Mouse (Mus musculus): ENCODE measurements around the gene Syngap1. TPM values are rescaled to one million over a fixed set of nuclear protein-coding genes. Genes with fewer than 3 reads are reported as not detected.
A peak's percentile ranks its signal among the peaks of the same experiment; 100 is the strongest.
"Not testable (repeated sequence)": the region's sequence is repeated elsewhere in the genome, so short reads cannot be mapped to it uniquely, and the experiment has no call there.

The Syngap1 gene
- 10 to 100 TPM in 1 of 2 experiments, 1 to 10 TPM in 1; 9.3 to 10.8 TPM for total RNA-seq (2021)

- DNase-seq: peak in 1 of 2 experiments; percentile 37
- intact Hi-C loops (cut with DNase I): no loop called here
Observed at GRCm38 (mm10) chr17:26941031-26941789, at the start of gene Syngap1. Gene Syngap1 (plus strand): TSS chr17:26941253.

- intact Hi-C loops (cut with DNase I): no loop called here
Observed at GRCm38 (mm10) chr17:26892635-26893375, 48.2 kb upstream of the Syngap1 start.

GRCm38 (mm10) chr17:26893492-26893891, 47.6 kb upstream of the Syngap1 start:
- DNase-seq: no peak
- intact Hi-C loops (cut with DNase I): no loop called here

More at GRCm38 (mm10) chr17:26892635-26893375, 48.2 kb upstream of the Syngap1 start:
- peak; percentile 61 to 73 for DNase-seq

GRCm38 (mm10) chr17:26894342-26894741, 46.7 kb upstream of the Syngap1 start:
- intact Hi-C loops (cut with DNase I): no loop called here
- DNase-seq: no peak

GRCm38 (mm10) chr17:26895578-26895977, 45.5 kb upstream of the Syngap1 start:
- intact Hi-C loops (cut with DNase I): no loop called here
- peak; percentile 76 to 86 for DNase-seq

- DNase-seq: no peak
- intact Hi-C loops (cut with DNase I): no loop called here
Observed at GRCm38 (mm10) chr17:26900916-26901315, 40.1 kb upstream of the Syngap1 start.

DNA sequence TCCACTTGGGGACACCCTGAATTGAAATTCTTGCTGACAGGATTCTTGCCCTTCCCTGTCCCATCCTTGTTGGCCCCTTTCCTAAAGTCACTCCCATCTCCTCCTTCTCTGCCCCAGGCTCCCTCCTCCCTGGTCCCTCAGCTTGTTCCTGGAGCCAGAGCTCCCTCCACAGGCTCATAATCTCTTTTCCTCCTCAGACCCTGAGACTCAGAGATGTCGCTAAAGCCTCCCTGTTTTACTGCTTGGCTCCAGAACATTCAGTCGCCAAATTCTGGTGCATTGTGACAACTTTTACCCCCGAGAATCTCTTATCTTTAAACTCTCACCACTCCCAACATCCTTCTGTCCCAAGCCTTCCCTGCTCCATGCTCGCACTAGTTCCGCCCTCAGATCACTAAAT, 36.7 kb upstream of the Syngap1 start:
- intact Hi-C loops (cut with DNase I): no loop called here

GRCm38 (mm10) chr17:26907506-26907905, 33.5 kb upstream of the Syngap1 start:
- DNase-seq; intact Hi-C loops (cut with DNase I): not testable (repeated sequence)

More for the DNA sequence above, 36.7 kb upstream of the Syngap1 start:
- no peak for DNase-seq

- no peak for DNase-seq
- intact Hi-C loops (cut with DNase I): no loop called here
Observed at GRCm38 (mm10) chr17:26915248-26915647, 25.8 kb upstream of the Syngap1 start.

GRCm38 (mm10) chr17:26916711-26917482, 24.2 kb upstream of the Syngap1 start, which contains the start of gene Kifc5b:
Gene Kifc5b (plus strand): TSS chr17:26917091.
- intact Hi-C loops (cut with DNase I): no loop called here
- peak; percentile 100 for DNase-seq

- intact Hi-C loops (cut with DNase I); DNase-seq: not testable (repeated sequence)
Observed at GRCm38 (mm10) chr17:26917560-26917959, 23.5 kb upstream of the Syngap1 start.

DNA sequence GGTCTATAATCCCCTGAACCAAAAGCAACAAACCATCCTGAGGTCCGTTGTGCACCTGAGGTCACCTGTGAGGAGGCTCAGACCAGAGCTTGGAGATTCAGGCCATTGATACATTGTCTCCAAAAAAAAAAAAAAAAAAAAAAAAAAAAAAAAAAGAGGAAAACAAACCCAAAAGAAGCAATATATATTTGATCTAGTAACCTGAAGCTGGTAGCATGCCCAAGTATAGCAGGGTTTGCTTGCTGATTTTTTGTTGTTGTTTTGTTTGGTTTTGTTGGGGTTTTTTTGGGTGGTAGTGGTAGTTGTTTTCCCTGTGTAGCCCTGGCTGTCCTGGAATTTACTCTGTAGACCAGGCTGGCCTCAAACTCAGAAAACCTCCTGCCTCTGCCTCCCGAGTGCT, 22.7 kb upstream of the Syngap1 start:
- no peak for DNase-seq
- intact Hi-C loops (cut with DNase I): no loop called here

- DNase-seq; intact Hi-C loops (cut with DNase I): not testable (repeated sequence)
Observed at GRCm38 (mm10) chr17:26919516-26919915, 21.5 kb upstream of the Syngap1 start.

- intact Hi-C loops (cut with DNase I): loop anchor here (10.0 kb wide), 1 partner anchor 582 kb away; no protein-coding TSS in a partner anchor
- DNase-seq: not testable (repeated sequence)
Observed at GRCm38 (mm10) chr17:26922368-26922767, 18.7 kb upstream of the Syngap1 start.

DNA sequence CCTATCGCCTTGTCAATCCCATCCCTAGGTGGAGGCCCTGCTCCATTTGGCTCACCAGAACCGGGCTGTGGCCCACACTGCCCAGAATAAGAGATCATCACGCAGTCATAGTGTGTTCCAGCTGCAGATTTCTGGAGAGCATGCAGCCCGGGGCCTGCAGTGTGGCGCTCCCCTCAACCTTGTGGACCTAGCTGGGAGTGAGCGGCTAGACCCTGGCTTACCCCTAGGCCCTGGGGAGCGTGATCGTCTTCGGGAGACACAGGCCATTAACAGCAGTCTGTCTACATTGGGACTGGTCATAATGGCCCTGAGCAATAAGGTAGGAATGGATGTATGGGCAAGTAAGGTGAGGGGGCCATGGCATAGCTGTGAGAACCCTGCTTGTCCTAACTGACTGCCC, 15.6 kb upstream of the Syngap1 start:
- not testable (repeated sequence) for DNase-seq
- intact Hi-C loops (cut with DNase I): loop anchor here (10.0 kb wide), 1 partner anchor 579 kb away; no protein-coding TSS in a partner anchor

GRCm38 (mm10) chr17:26931795-26932194, 9.3 kb upstream of the Syngap1 start:
- peak; percentile 53 to 69 for DNase-seq
- intact Hi-C loops (cut with DNase I): loop anchor here (5.0 kb wide), 1 partner anchor 96 kb away; the partner anchor contains the start of gene Bak1

DNA sequence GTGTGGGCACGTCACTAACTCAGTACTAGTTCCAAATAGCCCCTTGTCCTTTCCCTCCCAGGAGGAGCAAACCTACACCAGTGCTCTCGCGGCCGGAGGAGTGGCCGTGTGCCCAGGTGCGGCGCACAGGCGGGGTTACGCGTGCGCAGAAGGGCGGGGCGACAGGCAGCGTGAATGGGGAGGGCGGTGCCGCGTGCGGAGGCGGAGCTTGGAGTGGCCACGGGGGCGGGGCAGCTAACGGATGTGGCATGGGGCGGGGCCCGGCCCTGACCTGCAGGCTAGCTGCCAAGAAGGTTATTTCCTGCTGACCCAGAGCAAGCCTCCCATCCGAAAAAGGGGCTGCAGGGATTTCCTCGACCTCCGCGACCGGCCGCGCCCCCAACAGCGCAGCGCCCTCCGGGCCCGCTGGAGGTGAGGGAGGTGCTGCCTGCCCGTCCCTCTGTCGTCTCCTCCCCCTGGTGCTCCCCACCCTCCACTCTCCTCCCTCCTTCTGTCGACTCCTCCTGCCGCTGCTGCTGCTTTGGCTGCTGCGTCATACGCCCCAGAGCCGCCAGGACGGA, 8.1 kb upstream of the Syngap1 start, which contains the start of gene Phf1:
Gene Phf1, plus strand, starts transcription at position 214 of the 560 bp plus-strand sequence.
- peak; percentile 97 to 98 for DNase-seq
- intact Hi-C loops (cut with DNase I): loop anchor here (5.0 kb wide), 1 partner anchor 94 kb away; the partner anchor contains the start of gene Bak1

- intact Hi-C loops (cut with DNase I): loop anchor here (5.0 kb wide), 1 partner anchor 94 kb away; the partner anchor contains the start of gene Bak1
- DNase-seq: no peak
Observed at GRCm38 (mm10) chr17:26933419-26933818, 7.6 kb upstream of the Syngap1 start.

DNA sequence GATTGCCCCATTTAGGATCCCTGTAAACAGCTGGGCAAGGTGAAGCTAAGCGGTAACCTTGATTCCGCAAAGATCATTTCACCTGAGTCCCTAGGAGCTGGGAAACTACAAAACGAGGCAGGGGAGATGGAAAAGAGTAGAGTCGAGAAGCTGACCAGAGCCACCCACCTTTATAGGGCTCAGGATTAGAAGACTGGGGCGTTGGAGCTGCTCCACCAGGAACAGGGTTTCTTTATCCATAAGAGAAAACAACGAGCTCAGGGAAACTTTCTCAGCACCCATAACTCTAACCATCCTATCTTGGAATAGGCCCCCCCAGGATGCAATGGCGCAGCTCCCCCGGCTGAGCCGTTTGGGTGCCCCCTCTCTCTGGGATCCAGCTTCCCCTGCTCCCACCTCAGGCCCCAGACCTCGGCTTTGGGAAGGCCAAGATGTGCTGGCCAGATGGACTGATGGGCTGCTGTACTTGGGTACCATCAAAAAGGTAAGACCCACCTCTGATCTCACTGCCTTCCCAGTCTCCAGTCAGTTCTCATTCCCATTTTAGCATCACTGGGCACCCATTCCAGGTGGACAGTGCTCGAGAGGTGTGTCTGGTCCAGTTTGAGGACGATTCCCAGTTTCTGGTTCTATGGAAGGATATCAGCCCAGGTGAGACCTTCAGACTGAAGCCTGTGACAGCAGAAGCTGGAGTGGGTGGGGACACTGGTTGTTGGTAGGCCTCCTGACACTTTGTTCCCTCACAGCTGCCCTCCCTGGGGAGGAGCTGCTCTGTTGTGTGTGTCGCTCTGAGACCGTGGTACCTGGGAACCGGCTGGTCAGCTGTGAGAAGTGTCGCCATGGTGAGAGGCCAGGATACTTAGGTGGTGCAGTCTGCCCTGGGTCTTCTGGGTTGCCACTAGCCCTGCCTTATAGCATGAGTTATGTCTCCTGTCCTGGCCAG, 6.9 kb upstream of the Syngap1 start:
- DNase-seq: no peak
- intact Hi-C loops (cut with DNase I): loop anchor here (5.0 kb wide), 1 partner anchor 93 kb away; the partner anchor contains the start of gene Bak1
